Mouse (Mus musculus) cerebellum, adult 11-12 months (tissue): ENCODE measurements around the gene Padi2.

Experiments
- DNase-seq: peaks from one replicate; pipeline ENCODE4 v3.0.0; 2022

Padi2 gene

DNA sequence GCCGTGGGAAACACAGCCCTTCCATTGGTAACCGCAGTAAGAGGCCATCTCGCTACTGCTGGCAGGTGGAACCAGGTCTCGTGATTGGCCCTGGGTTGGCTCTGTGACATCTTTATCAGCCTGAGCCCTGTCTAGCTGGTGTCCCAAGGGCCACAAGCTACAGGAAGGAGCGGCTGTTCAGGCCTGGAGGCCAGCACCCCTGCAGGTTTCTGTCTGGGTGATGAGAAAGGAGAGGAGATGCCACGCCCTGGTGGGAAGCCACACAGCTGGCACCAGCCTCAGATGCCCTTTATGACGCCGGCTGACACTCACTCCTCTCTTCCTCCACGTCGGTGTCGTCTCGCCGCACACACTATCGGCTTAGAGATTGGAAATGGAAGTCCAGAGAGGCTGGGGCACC lies 83.3 kb downstream of the Padi2 start:
- peak; percentile 51 for DNase-seq

DNA sequence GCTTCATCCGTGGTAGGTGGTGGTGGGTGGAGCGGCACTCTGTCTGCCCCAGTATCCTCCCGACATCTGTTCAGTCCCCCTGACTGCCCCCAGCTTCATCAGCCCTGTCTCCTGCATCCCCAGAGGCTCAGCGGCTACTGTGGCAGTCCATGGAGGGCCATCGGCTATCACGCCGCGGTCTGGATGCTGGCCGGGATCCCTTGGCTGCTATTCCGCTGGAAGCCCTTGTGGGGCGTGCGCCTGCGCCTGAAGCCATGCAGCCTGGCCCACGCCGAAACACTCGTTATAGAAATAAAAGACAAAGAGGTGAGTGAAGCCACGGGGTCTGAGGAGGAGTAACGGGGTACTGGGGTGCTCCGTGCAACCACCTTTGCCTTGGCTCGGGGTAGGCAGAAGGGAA lies 86.1 kb downstream of the Padi2 start:
- peak; percentile 63 for DNase-seq

DNA sequence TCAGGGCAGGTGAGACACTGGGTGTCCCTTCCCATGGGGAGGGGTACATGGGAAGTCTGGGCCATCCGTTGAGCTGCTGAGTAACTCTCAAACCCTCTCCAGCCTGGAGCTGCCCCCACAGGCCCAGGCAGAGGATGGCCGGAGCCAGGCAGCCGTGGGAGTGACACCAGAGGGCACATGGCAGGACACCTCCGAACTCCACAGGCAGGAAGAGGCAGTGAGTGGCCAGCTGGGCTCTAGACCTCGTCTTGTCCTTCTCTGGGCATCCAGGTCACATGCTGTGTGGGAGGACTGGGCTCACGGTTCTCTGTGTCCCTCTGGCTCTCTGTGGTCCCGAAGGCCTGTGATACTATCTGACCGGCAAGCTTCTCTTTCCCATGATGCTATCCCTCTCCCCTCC lies 87.7 kb downstream of the Padi2 start:
- peak; percentile 36 for DNase-seq

DNA sequence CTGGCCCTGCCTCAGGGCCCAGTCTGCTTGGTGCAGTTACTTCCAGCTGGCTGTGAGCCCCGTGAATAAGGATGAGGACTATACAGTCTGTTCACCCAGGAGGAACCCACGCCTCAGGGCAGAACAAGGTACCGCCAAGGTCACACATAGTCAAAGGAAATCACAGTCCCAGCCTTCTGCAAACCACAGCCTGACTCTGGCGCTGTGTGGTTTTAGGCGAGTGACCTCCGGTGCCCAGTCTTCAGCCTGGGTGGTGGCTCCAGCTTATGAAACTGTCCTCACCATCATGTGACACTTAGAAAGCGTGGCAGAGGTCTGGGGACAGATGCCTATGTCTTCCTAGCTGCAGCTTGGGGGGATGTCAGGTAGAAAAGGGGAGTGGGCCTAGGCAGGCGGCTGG lies 89.7 kb downstream of the Padi2 start:
- DNase-seq = no peak

DNA sequence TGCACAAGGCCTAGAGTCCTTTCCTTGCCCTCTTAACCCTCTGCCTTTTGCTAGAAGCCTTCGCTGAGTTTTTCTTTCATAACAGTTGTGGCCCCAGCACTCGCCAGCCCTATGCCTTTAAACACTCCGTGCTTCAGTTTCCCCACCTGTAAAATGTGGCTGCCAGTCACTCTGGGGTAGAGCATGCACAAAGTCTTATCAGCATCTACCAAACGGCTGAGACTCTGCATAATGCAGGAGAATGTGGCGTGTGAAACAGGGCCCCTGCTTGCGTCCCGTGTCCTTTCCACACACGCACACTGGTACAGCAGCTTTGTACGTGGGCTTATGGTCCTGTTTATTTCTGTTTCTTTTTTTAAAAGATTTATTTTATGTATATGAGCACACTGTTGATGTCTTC lies 90.7 kb downstream of the Padi2 start:
- no peak for DNase-seq
